Mouse (Mus musculus) gastrocnemius, adult 8-10 months (tissue): ENCODE measurements around the gene Mad2l2. TPM values are rescaled to one million over a fixed set of nuclear protein-coding genes. Genes with fewer than 3 reads are reported as not detected.
"Not testable (repeated sequence)": the region's sequence is repeated elsewhere in the genome, so short reads cannot be mapped to it uniquely, and the experiment has no call there.

Experiments used
- DNase-seq, 2 experiments: peaks; one replicate each; pipeline ENCODE4 v3.0.0; 2022; ENCODE audit warnings: low spot score in 2 of 2
- microRNA-seq: library from miRNA; unstranded; fragments of <30 nt; microRNA quantifications from one replicate; pipeline ENCODE4 v1.2.0, GENCODE M21; 2022
- total RNA-seq, 4 experiments: library from RNA; stranded (reverse); gene quantifications; 2 replicates each; pipeline ENCODE4 v1.2.4; 2022

The Mad2l2 gene
- total RNA-seq, 4 experiments from 2014 or later, result 11.6 to 19.1 (median 15.1) TPM

DNA sequence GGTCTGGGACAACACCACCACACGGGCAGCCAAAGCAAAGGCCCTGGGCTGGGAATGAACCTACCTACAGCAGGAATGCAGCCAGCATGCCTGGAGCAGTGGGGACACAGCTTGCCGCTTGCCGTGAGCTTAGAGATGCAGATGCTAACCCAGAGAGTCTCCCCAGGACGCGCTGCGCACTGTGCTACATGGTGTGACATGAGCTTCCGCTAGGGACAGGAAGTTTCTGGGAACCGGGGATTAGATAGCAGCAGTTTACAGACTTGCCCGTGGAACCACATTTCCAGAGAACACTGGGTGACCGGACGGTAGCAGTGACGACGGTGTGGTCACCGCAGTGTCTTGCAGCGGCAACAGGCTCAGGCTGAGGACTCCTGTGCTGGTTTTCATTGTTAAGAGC is 39.4 kb downstream of the Mad2l2 start:
- DNase-seq, result no peak

DNA sequence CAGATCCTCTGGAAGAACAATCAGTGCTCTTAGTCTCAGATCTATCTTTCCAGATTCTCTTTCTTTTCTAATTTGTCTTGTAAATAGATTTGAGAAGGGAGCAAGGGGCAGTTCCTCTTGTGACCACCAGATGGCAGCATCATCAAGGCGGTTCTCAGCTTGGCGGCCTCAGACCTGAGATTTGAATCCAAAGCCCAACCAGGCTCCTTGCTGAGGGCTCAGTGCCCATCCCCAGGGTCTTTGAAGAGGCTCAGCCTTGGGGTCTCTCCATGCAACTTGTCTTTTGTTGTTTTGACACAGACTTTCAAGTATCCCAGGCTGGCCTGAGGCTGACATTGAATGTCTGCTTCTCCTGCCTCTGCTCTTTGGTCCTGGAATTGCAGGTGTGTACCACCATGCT is 40.7 kb downstream of the Mad2l2 start:
- no peak for DNase-seq

DNA sequence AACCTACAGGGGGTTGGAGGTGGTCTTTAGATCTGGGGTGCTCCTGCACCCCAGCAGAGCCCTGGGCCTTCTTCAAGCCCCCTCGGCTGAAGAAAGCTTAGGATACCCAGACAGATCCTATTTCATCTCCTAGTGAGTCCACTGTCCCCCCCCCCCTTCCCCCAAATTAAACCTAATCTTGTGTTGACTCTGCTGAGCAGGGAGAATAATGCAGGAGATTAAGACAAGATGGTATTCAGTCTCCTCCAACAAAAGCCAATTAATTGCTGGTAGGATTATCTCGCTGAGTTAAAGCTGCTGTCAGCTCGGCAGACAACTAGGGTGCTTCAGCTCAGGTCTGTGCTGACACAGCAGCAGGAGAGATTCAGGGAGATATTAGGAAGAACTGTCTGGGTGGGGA is 41.1 kb downstream of the Mad2l2 start:
- DNase-seq, result no peak

DNA sequence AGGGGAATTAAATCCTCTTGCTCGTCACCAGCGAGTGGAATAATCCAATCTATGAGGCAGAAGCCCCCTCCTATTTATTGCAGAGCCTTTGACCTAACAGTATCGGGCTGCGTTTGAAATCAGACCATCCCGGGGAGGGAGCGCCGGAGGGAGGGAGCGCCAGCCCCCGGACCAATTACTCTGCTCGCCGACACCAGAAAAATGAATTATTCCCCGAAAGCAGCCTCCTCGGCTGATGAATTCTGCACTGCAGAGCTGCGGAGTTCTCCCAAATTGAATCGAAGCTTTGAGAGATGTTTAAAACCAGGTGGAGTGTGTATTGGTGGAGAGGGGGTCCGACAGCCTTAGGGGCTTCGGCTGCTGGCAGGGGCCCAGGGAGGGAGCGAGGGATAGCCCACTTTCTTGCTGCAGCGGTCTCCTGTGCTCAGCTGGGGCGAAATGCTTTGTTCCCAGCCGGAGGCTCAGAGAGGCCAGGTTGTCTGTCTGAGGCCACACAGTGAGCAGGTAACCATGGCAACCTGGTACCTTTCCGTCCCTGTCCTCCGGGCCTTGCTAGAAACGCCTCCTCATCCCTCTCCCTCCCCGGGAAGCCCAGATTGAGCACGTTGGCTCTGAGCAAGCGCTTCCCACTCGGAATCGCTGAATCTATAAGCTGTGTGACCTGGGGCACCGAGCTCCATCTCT is 43.8 kb downstream of the Mad2l2 start:
- no peak for DNase-seq

DNA sequence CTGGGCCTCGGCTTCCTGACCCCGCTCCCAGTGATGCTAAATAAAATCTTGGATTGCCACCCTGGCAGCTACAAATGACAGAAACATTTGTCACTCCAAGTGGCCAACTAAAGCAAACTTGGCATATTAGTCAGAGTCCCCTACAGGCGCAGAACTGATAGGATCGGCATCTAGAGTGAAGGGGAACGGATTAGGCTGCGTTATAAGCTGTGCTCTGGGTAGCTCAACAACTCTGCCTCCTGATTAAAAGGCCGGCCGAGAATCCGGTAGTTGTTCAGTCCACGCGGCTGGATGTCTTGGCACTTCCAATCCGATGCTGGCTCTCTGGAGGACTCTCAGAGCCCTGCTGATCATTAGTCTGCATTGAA is 44.3 kb downstream of the Mad2l2 start:
- no peak for DNase-seq

DNA sequence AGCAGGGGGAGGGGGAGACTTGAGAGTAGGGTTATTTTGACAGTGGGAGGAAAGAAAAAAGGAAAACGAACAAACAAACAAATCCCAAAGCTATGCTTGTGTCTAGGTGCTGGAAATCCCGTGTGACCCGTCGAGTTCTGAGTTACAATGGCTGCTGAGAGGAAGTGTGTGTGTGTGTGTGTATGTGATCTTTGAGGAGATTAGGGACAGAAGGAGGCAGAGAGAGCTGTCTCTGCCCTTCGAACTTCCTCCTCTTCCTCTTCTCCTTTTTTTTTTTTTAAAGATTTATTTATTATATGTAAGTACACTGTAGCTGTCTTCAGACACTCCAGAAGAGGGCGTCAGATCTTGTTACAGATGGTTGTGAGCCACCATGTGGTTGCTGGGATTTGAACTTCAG is 46.4 kb downstream of the Mad2l2 start:
- not testable (repeated sequence) for DNase-seq

DNA sequence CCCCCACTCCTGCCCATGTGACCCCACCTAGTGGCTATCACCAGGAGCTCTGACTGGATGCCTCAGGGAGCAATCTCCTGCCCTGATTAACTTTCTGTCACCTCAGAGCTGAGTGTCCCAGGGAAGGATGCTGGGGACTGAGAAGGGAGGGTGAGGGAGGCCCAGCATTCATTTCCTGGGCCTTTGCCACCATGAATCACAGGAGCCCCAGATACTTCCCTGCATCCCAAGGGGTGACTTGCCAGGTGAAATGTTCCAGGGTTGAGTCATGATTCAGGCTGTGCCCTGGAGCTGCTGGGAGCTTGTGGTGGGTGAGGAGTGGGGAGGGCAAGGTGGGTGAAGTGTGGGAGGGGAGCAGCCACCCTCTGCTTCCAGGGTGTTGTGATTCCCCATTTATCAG is 47.5 kb downstream of the Mad2l2 start:
- DNase-seq, result no peak

DNA sequence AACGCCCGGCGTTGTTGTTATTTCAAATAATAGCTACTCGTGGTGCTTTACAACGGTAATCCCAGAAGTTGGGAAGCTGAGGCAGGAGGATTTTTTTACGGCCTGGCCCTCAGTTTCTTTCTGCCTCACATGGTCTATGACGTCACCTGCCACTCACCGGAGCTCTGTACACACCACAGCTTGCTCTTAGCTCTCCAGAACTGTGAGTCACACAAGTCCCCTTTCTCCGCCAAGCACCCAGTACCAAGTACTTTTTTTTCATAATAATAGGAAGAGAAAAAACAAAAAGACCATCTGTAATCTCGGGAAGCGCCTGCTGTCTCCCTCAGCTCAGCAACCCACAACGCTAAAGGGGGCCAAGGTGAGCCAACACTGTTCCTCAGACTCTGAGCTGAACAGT is 51.3 kb downstream of the Mad2l2 start:
- DNase-seq, result no peak

DNA sequence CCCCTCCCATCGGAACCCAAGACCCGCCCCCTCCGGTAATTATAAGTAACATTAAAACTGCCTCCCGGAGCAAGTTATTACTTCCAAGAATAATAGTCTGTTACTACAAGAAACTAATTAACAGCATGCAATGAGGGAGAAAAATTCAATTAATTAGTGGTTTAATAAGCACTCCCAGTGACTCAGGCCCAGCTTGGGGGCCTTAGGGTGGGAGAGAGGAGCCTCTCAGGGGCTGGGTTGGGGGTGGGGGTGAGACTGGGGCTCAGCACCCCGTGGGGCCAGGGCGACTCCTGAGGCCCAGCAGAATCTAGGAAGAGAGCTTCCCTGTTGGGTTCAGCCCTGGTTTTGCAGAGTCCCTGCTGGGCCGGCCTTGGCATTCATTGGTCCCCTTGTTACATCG is 52.2 kb downstream of the Mad2l2 start:
- no peak for DNase-seq

DNA sequence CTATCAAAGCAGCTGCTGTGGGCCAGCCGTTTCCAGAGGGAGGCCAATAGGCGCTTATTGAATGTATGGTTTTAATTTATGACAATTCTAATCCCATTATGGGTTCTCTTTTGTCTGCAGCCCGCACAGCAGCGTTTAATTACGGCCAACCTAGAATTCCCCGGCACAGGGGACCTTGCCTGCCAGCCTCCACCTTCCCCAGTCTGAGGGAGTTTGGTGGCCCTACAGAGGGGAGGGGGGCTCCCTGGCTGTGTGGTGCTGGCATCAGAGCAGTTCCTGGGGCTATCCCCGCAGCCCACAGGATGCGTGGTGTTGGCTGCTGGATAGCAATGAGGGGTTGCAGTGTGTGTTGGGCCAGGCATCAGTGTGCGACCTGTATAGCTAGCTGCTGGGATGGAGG is 54.4 kb downstream of the Mad2l2 start:
- no peak for DNase-seq

DNA sequence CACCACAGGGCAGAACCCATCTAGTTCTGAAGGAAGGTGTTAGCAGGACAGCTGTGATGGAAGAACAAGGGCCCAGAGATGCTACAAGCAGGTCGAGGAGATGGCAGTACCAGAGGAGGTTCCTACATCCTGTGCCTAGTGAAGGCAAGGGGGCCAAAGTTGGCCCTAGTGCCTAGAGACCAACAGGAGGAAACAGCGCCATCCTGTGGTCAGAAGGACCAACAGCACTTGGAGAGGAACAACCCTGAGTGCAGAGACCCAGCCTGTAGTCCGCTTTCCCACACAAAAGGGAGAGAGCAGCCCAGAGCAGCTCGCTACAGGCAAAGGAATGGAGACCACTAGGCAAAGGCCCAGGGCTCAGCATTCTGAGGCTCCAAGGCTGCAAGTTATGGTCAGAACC is 55.6 kb downstream of the Mad2l2 start:
- DNase-seq, result no peak

DNA sequence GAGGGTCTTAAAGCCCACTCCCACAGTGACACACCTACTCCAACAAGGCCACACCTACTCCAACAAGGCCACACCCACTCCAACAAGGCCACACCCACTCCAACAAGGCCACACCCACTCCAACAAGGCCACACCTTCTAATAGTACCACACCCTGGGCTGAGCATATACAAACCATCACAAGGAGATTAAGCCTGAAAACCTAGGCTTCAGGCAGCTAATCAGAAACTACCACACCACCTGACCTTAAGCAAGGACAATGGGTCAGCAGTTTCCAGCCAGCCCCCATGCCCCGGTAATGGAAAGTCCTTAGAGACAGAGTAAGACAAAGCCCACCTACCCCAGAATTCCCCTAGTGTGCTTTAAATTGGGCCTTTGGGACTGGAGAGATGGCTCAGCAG is 58.6 kb downstream of the Mad2l2 start:
- not testable (repeated sequence) for DNase-seq

DNA sequence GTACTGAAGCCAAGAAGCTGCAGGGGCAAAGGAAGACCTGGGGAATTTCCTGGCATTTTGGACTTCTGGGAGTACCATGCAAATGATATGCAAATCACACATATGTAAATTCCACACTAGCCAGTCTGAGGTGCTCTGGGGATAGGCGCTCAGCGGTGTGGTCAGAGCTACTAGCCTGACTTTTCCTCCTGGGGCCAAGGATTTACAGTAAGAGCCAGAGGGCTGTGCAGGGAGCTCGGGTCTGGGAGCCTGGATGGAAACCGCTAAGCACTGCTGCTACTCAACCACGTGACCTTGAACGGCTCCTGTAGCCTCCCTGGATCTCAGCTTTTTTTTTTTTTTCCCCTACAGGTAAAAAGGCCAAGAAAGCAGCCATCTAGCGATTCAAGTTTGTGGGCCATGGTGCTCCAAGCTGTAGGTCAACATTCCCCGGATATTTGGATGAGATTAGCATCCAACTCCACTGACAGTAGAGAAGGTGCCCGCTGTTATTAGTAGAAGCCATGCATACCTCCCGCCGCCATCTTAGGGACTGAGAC is 62.6 kb downstream of the Mad2l2 start:
- no peak for DNase-seq

DNA sequence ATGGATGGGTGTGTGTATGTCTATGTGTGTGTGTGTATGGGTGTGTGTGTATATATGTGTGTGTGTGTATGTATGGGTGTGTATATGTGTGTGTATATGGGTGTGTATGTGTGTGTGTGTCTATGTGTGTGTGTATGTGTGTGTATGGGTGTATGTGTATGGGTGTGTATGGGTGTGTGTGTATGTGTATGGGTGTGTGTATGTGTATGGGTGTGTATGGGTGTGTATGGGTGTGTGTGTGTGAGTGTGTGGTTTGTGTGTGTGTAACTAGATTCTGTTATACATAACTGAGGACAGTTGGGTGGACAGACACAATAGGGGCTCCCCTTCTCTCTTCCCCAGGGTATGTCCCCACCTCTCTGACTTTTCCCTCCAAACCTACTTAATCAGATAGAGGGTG is 64.2 kb downstream of the Mad2l2 start:
- no peak for DNase-seq

Small RNA genes within 50 kb of the gene (microRNA-seq; reads per million reads assigned to microRNA genes)
- gene Mir7022, result not detected

Other genes with a start within 250 kb of the Mad2l2 start
- gene Mfn2, start 225.7 kb upstream of the Mad2l2 start, total RNA-seq, result 100 to 1,000 TPM; 389 to 516 (median 444) TPM
- 10 to 100 TPM; 14.7 to 17.0 (median 15.5) TPM for gene Plod1, start 193.6 kb upstream of the Mad2l2 start, total RNA-seq
- gene 2510039O18Rik, start 189.5 kb upstream of the Mad2l2 start, total RNA-seq, result 10 to 100 TPM; 19.8 to 21.4 (median 20.5) TPM
- gene Nppb, start 144.6 kb upstream of the Mad2l2 start, total RNA-seq, result not detected
- under 1 TPM in 3 of 4 experiments, not detected in 1; 0.34 to 0.46 (median 0.39) TPM for gene Nppa, start 129.7 kb upstream of the Mad2l2 start, total RNA-seq
- gene Clcn6, start 91.6 kb upstream of the Mad2l2 start, total RNA-seq, result 1 to 10 TPM; 4.1 to 5.3 (median 4.7) TPM
- gene Mthfr, start 91.3 kb upstream of the Mad2l2 start, total RNA-seq, result 1 to 10 TPM; 4.8 to 7.0 (median 6.3) TPM
- gene Agtrap, start 42.4 kb upstream of the Mad2l2 start, total RNA-seq, result 10 to 100 TPM; 11.8 to 15.2 (median 13.8) TPM
- gene Draxin, start 314 bp downstream of the Mad2l2 start, total RNA-seq, result not detected
- gene Fbxo6, start 21.8 kb downstream of the Mad2l2 start, total RNA-seq, result 10 to 100 TPM; 44.3 to 53.2 (median 47.5) TPM
- gene Fbxo44, start 30.1 kb downstream of the Mad2l2 start, total RNA-seq, result 10 to 100 TPM in 1 of 4 experiments, 1 to 10 TPM in 3; 7.3 to 11.0 (median 8.3) TPM
- gene Fbxo2, start 30.2 kb downstream of the Mad2l2 start, total RNA-seq, result under 1 TPM in 3 of 4 experiments, not detected in 1; 0.36 to 0.67 (median 0.48) TPM
- under 1 TPM in 2 of 4 experiments, not detected in 2; 0.10 to 0.11 TPM for gene Disp3, start 157.6 kb downstream of the Mad2l2 start, total RNA-seq